Mouse (Mus musculus): Measurements from ENCODE around the gene Tubb4b. TPM values are rescaled to one million over a fixed set of nuclear protein-coding genes. Genes with fewer than 3 reads are reported as not detected.

The Tubb4b gene
- polyA plus RNA-seq, 1 experiment, result 449 TPM

GRCm38 (mm10) chr2:25231038-25231437 lies 6.5 kb upstream of the Tubb4b start:
- no peak for DNase-seq (ENCODE audit: low read depth)
- TF ChIP-seq CTCF (IDR thresholded peaks at IDR 0.05; ENCODE audit: borderline replicate concordance, extremely low read depth, insufficient read depth, insufficient read length) (no peak), POLR2A (IDR thresholded peaks at IDR 0.05; ENCODE audit: borderline replicate concordance, extremely low read depth, insufficient read depth, insufficient read length, poor library complexity, severe bottlenecking) (no peak)

- TF ChIP-seq CTCF (IDR thresholded peaks at IDR 0.05; ENCODE audit: borderline replicate concordance, extremely low read depth, insufficient read depth, insufficient read length), result no peak
- no peak for TF ChIP-seq POLR2A (IDR thresholded peaks at IDR 0.05; ENCODE audit: borderline replicate concordance, extremely low read depth, insufficient read depth, insufficient read length, poor library complexity, severe bottlenecking)
- DNase-seq (ENCODE audit: low read depth), result no peak
Measured at GRCm38 (mm10) chr2:25230581-25230980, 6.1 kb upstream of the Tubb4b start.

- DNase-seq (ENCODE audit: low read depth), result no peak
- TF ChIP-seq CTCF (IDR thresholded peaks at IDR 0.05; ENCODE audit: borderline replicate concordance, extremely low read depth, insufficient read depth, insufficient read length) (no peak), POLR2A (IDR thresholded peaks at IDR 0.05; ENCODE audit: borderline replicate concordance, extremely low read depth, insufficient read depth, insufficient read length, poor library complexity, severe bottlenecking) (no peak)
Measured at GRCm38 (mm10) chr2:25229582-25229981, 5.1 kb upstream of the Tubb4b start.

- DNase-seq (ENCODE audit: low read depth), result no peak
- TF ChIP-seq POLR2A (IDR thresholded peaks at IDR 0.05; ENCODE audit: borderline replicate concordance, extremely low read depth, insufficient read depth, insufficient read length, poor library complexity, severe bottlenecking), result no peak
- no peak for TF ChIP-seq CTCF (IDR thresholded peaks at IDR 0.05; ENCODE audit: borderline replicate concordance, extremely low read depth, insufficient read depth, insufficient read length)
Measured at GRCm38 (mm10) chr2:25228995-25229530, 4.6 kb upstream of the Tubb4b start.

- peak; percentile 93 for DNase-seq (ENCODE audit: low read depth)
Measured at GRCm38 (mm10) chr2:25228431-25228889, 4.0 kb upstream of the Tubb4b start.

GRCm38 (mm10) chr2:25227406-25227805 lies 2.9 kb upstream of the Tubb4b start:
- no peak for DNase-seq (ENCODE audit: low read depth)
- TF ChIP-seq CTCF (IDR thresholded peaks at IDR 0.05; ENCODE audit: borderline replicate concordance, extremely low read depth, insufficient read depth, insufficient read length) (no peak), POLR2A (IDR thresholded peaks at IDR 0.05; ENCODE audit: borderline replicate concordance, extremely low read depth, insufficient read depth, insufficient read length, poor library complexity, severe bottlenecking) (no peak)

More at GRCm38 (mm10) chr2:25228431-25228889, 4.0 kb upstream of the Tubb4b start:
- TF ChIP-seq POLR2A (IDR thresholded peaks at IDR 0.05; ENCODE audit: borderline replicate concordance, extremely low read depth, insufficient read depth, insufficient read length, poor library complexity, severe bottlenecking), result no peak
- peak; percentile 83 for TF ChIP-seq CTCF (IDR thresholded peaks at IDR 0.05; ENCODE audit: borderline replicate concordance, extremely low read depth, insufficient read depth, insufficient read length)

- TF ChIP-seq CTCF (IDR thresholded peaks at IDR 0.05; ENCODE audit: borderline replicate concordance, extremely low read depth, insufficient read depth, insufficient read length), result no peak
- no peak for DNase-seq (ENCODE audit: low read depth)
Measured at GRCm38 (mm10) chr2:25226864-25227263, 2.4 kb upstream of the Tubb4b start.

- no peak for DNase-seq (ENCODE audit: low read depth)
- TF ChIP-seq POLR2A (IDR thresholded peaks at IDR 0.05; ENCODE audit: borderline replicate concordance, extremely low read depth, insufficient read depth, insufficient read length, poor library complexity, severe bottlenecking) (no peak), CTCF (IDR thresholded peaks at IDR 0.05; ENCODE audit: borderline replicate concordance, extremely low read depth, insufficient read depth, insufficient read length) (no peak)
Measured at GRCm38 (mm10) chr2:25225811-25226379, 1.4 kb upstream of the Tubb4b start.

GRCm38 (mm10) chr2:25224766-25225752 lies 557 bp upstream of the Tubb4b start:
- peak; percentile 100 for DNase-seq (ENCODE audit: low read depth)
- TF ChIP-seq POLR2A (IDR thresholded peaks at IDR 0.05; ENCODE audit: borderline replicate concordance, extremely low read depth, insufficient read depth, insufficient read length, poor library complexity, severe bottlenecking), result peak; percentile 82; the same call in 1 of the 2 replicates
- no peak for TF ChIP-seq CTCF (IDR thresholded peaks at IDR 0.05; ENCODE audit: borderline replicate concordance, extremely low read depth, insufficient read depth, insufficient read length)

- no peak for TF ChIP-seq CTCF (IDR thresholded peaks at IDR 0.05; ENCODE audit: borderline replicate concordance, extremely low read depth, insufficient read depth, insufficient read length)
- TF ChIP-seq POLR2A (IDR thresholded peaks at IDR 0.05; ENCODE audit: borderline replicate concordance, extremely low read depth, insufficient read depth, insufficient read length, poor library complexity, severe bottlenecking), result no peak
- no peak for DNase-seq (ENCODE audit: low read depth)
Measured at GRCm38 (mm10) chr2:25223681-25224491, 616 bp downstream of the Tubb4b start.
